Mouse (Mus musculus) heart, adult 8-10 months (tissue): ENCODE measurements around the gene Gkn2. TPM values are rescaled to one million over a fixed set of nuclear protein-coding genes. Genes with fewer than 3 reads are reported as not detected.

ENCODE experiments used
- DNase-seq: peaks from one replicate; pipeline ENCODE4 v3.0.0; 2022; ENCODE audit warnings: low spot score
- total RNA-seq, 4 experiments: library from RNA; stranded (reverse); gene quantifications; 2 replicates each; pipeline ENCODE4 v1.2.4; 2022

The Gkn2 gene
- total RNA-seq, 4 experiments from 2014 or later = not detected

DNA sequence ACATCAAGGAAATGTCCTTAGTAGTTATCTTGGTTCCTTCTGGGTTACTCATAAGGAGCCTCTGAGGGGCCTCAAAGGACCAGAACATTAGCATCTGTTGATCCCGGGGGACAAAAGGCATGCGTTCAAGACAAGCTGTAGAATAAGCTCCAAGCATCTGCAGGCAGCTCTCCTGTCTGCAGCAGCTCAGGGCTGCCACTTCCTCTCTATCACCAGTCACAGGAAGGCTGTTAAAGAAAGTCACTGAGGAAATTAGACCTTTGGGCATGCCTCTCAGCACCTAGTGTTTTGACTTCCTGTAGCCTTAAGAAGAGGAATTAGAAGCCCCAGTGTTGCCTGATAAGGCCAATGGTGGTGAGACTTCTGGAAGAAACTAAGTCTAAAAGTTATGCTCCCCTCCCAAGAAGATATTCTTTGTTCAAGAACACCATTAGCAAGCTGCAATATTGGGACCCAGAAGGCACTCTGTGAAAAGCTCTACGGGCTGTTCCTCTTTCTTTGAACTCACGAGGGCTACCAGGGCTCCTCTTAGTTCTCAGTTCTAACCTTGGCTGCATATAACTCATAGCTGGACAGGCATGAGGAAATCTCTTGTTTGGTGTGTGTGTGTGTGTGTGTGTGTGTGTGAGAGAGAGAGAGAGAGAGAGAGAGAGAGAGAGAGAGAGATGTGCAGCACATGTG, 26.9 kb downstream of the Gkn2 start:
- no peak for DNase-seq

DNA sequence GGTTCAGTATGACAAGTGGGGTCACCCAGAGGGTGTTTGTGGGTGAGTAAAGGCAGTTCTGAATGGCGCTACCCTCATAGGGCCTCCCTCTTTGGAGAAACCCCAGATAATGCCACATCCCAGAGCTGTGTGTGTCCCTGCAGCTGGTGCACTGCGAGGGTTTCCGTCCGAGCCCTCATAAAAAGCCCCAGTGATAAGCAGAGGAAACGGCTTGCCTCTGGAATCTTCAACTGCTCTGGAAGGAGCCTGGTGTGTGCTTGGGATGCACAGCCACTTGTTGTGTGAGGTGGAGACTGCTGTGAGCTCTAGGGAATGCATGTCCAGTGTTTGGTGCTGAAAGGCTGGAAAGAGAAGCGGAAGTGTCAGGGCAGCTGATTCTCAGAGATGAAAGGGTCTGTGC, 28.3 kb downstream of the Gkn2 start:
- DNase-seq = no peak

DNA sequence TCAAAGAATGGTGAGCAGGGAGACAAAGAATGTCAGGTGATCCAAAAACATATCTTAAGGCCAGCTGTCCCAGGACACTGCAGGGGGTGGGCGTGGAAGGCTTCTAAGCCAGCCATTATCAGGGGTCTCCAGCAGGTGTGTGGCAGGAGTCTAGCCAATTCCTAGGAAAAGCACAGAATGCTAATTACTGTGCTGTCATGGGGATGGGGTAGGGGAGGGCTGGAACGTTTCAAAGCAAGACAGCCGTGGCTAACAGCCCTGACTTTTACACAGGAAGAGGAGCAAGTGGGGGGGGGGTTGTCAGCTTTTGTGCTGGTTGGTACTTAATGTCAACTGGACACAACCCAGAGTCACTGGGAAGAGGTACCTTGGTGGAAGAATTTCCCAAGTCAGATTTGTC, 38.9 kb downstream of the Gkn2 start:
- DNase-seq = no peak

DNA sequence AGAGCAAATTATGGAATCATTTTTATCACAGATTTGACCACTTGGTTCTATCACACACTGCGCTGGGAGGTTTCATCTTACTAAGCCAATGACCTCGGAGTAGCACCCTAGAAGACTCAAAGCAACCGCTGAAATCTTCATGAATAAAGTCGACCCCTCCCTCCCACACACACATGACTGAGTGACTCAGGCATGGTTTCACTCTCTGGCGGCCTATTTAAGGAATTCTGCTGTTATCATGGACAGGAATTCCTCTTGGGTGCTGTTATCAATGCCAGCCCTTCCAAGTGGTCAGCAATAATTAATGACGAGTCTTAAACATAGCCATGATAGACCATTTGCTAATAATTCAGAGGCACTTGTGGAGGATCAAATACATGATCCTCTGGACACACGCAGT, 49.1 kb downstream of the Gkn2 start:
- DNase-seq = no peak

DNA sequence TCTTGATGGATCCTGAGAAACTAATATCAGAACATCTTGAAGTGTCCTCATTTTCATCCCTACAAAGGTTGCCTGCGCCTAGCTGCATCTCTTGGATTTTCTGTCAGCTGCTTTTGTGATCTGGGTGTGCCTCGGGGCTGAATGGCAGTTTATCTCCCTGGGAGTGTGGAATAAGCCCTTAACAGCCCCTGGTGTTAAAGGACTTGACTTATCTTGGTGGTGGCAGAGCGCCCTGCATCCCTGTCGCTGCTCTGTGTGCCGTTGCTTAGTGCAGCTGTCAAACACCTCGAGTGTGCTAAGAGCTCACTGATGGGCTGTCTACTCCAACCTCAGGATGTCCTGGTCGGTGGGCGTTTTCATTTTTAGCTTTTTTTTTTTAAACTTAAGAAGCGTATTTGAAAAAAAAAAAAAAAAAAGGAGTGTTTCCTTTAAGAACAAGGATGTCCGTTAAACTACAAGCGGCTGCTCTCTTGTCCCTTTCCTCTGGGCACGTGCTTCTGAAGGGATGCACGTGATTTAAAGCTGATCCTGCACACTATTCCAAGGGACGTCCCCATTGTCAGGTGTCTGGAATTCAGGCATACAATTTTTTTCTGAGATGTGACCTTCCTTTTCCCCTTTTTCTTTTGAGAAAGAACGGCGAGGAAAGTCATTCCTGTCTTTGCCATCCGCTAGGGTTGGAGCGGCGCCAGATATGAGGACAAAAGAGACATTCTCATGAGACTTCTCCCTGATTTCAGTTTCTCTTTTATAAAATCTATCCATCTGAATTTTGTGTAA, 51.1 kb downstream of the Gkn2 start:
- DNase-seq = peak; percentile 8

DNA sequence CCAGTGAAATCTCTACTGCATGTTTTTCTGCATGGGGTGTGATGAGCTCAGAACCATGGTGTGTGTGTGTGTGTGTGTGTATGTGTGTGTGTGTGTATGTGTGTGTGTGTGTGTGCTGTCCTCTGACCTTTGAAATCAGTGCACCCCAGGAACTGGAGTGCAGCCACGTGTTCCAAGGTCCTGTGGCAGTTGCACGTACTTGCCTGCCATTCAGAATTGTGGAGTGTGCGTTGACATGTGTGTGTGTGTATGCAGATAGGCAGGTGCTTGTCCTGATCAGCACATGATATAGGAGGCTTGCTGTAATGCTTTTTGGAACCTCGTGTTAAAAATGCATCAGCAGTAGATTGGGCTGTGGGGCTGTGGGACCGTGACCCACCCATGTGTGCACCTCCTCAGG, 53.8 kb downstream of the Gkn2 start:
- DNase-seq = no peak

DNA sequence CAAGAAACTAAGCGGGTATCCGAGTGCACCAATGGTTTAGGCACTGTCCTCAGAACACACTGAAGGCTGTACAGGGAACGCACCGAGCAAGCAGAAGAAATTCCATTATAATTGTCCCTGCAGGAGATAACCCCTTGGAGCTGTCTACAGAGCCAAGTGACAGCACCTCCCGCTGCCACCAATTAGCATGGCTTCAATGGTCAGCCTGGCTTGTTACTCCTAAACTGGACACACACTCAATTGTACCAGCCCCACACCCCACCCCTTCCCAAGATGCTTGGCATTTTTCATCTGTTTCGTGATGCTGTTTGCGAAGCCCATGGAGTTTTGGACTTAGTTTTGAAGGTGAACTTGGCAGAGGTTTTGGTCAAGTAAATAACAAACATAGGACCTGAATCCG, 54.5 kb downstream of the Gkn2 start:
- DNase-seq = no peak

DNA sequence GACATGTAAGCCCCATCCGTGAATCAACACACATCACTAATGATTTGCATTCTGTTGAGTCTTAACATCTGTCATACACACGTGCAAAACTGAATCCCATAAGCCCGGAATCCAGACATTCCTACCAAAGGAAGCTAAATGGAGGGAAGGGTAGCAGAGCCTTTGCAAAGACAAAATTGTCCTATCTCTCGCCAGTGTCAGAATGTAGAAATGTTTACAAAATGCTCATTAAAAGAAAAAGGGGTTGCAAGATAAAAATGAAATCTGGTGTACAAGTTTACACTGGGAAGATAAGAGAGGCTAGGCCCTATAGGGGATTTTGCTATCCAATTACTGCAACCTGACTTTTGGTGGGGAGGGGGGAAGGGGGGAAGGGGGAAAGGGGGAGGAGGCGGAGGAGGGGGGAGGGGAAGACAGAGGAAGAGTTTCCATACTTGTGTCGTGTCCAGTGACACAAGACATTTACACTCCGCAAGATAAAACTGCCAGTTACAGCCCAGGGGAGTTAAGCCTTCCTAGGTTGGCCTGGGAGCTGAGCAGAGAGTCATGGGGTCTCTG, 55.4 kb downstream of the Gkn2 start, which contains the start of gene Bmp10:
Bmp10 (plus strand) TSS at position 508 of the 558 bp plus-strand sequence.
- DNase-seq = no peak

Other genes with a start within 250 kb of the Gkn2 start
- gene Antxr1, start 37.5 kb upstream of the Gkn2 start, total RNA-seq = 1 to 10 TPM; 5.6 to 6.6 (median 6.0) TPM
- not detected for gene Gkn1, start 22.4 kb upstream of the Gkn2 start, total RNA-seq
- 1 to 10 TPM in 3 of 4 experiments, under 1 TPM in 1; 0.53 to 2.5 (median 1.5) TPM for gene Gkn3, start 15.6 kb downstream of the Gkn2 start, total RNA-seq
- gene Bmp10, start 55.6 kb downstream of the Gkn2 start, total RNA-seq = 10 to 100 TPM; 20.9 to 75.6 (median 50.9) TPM
- 1 to 10 TPM; 2.4 to 3.6 (median 2.9) TPM for gene Arhgap25, start 159.9 kb downstream of the Gkn2 start, total RNA-seq
- gene Prokr1, start 217.4 kb downstream of the Gkn2 start, total RNA-seq = under 1 TPM; 0.62 to 0.68 (median 0.66) TPM